Mouse (Mus musculus) spleen, adult 2 months (tissue): Measurements from ENCODE around the gene Osbp2. TPM values are rescaled to one million over a fixed set of nuclear protein-coding genes. Genes with fewer than 3 reads are reported as not detected.

Source experiments
- DNase-seq, 2 experiments: peaks; one replicate each; pipeline versions ENCODE4 v3.0.0 to v3.0.0-alpha.2; 2012 to 2021; ENCODE audit warnings: low spot score in 2 of 2, low read depth in 1 of 2
- H3K27ac ChIP-seq: fragments of 200-500 bp; 2 replicates; pipeline ENCODE4 v1.5.1; 2012; ENCODE audit warnings: low read length, inconsistent platforms; ENCODE audit not compliant: insufficient read depth
- H3K27me3 ChIP-seq: fragments of 200-500 bp; 2 replicates; pipeline ENCODE4 v1.6.1; 2012; ENCODE audit warnings: mild to moderate bottlenecking, moderate library complexity, low read length, inconsistent platforms; ENCODE audit not compliant: control insufficient read depth, insufficient read depth
- H3K36me3 ChIP-seq: fragments of 200-500 bp; 2 replicates; pipeline ENCODE4 v1.6.1; 2012; ENCODE audit warnings: mild to moderate bottlenecking, low read length, inconsistent platforms; ENCODE audit not compliant: control insufficient read depth, insufficient read depth
- H3K4me1 ChIP-seq: fragments of 200-500 bp; 2 replicates; pipeline ENCODE4 v1.6.1; 2011; ENCODE audit warnings: inconsistent platforms; ENCODE audit not compliant: control insufficient read depth, insufficient read depth, insufficient read length
- H3K4me3 ChIP-seq: fragments of 200-500 bp; 2 replicates; pipeline ENCODE4 v1.5.1; 2011; ENCODE audit warnings: mild to moderate bottlenecking, inconsistent platforms; ENCODE audit not compliant: insufficient read depth, insufficient read length; ENCODE audit errors: extremely low read depth
- CTCF ChIP-seq: fragments of 200-500 bp; IDR thresholded peaks from 2 replicates; pipeline ENCODE4 v1.5.1; 2011; ENCODE audit warnings: mild to moderate bottlenecking, inconsistent platforms; ENCODE audit not compliant: insufficient read depth, insufficient read length, insufficient replicate concordance; ENCODE audit errors: extremely low read depth
- POLR2A ChIP-seq: fragments of 200-500 bp; IDR thresholded peaks from 2 replicates; pipeline ENCODE4 v1.6.1; 2011; ENCODE audit warnings: low read depth, low read length, inconsistent platforms
- WGBS: fragments of 180-500 bp; shearing (Covaris S2); methylation state at CpG from one replicate; pipeline ENCODE4 v1.1.7; 2018; 5-methylcytosine and 5-hydroxymethylcytosine counted together
- polyA plus RNA-seq: library from polyadenylated mRNA; depleted of rRNA; stranded (reverse); fragments of >200 nt; gene quantifications from 2 replicates; pipeline ENCODE4 v1.2.3, GENCODE M21; 2012

Gene Osbp2
- polyA plus RNA-seq, 1 experiment = 0.05 TPM

GRCm38 (mm10) chr11:3752766-3753165 is 110.9 kb downstream of the Osbp2 start:
- TF ChIP-seq POLR2A (no peak), CTCF (no peak)
- no peak overlapping the region for H3K27ac ChIP-seq
- H3K36me3 ChIP-seq = no peaks in the 10 kb centered on the region
- WGBS = 75% methylated on average over 3 of the region's 3 CpGs
- H3K4me3 ChIP-seq = no peak overlapping the region
- no peaks in the 10 kb centered on the region for H3K4me1 ChIP-seq
- DNase-seq = no peak
- no peaks in the 10 kb centered on the region for H3K27me3 ChIP-seq

- DNase-seq = no peak
- TF ChIP-seq CTCF = no peak
- no peak for TF ChIP-seq POLR2A
- H3K4me3 ChIP-seq = no peak overlapping the region
- H3K27ac ChIP-seq = no peak overlapping the region
- no peaks in the 10 kb centered on the region for H3K4me1 ChIP-seq
- H3K36me3 ChIP-seq = no peaks in the 10 kb centered on the region
- no peaks in the 10 kb centered on the region for H3K27me3 ChIP-seq
- WGBS = 23% methylated on average over 7 of the region's 7 CpGs
Observed at GRCm38 (mm10) chr11:3749831-3750230, 113.9 kb downstream of the Osbp2 start.

- no peak overlapping the region for H3K27ac ChIP-seq
- DNase-seq = no peak
- TF ChIP-seq POLR2A (no peak), CTCF (no peak)
- H3K4me3 ChIP-seq = no peak overlapping the region
- no peaks in the 10 kb centered on the region for H3K4me1 ChIP-seq
- H3K27me3 ChIP-seq = no peaks in the 10 kb centered on the region
- no peaks in the 10 kb centered on the region for H3K36me3 ChIP-seq
- WGBS = 78% methylated on average over 8 of the region's 8 CpGs
Observed at GRCm38 (mm10) chr11:3742449-3742848, 121.3 kb downstream of the Osbp2 start.

- H3K27ac ChIP-seq = no peak overlapping the region
- H3K4me1 ChIP-seq = no peaks in the 10 kb centered on the region
- 89% methylated on average over 12 of the region's 12 CpGs for WGBS
- TF ChIP-seq POLR2A (no peak), CTCF (no peak)
- H3K36me3 ChIP-seq = no peaks in the 10 kb centered on the region
- H3K4me3 ChIP-seq = no peak overlapping the region
- no peak for DNase-seq
- no peaks in the 10 kb centered on the region for H3K27me3 ChIP-seq
Observed at GRCm38 (mm10) chr11:3741183-3741582, 122.5 kb downstream of the Osbp2 start.

- no peaks in the 10 kb centered on the region for H3K27me3 ChIP-seq
- H3K4me3 ChIP-seq = no peak overlapping the region
- no peak for TF ChIP-seq CTCF
- TF ChIP-seq POLR2A = no peak
- no peak overlapping the region for H3K27ac ChIP-seq
- WGBS = 68% methylated on average over 2 of the region's 2 CpGs
- no peaks in the 10 kb centered on the region for H3K4me1 ChIP-seq
- H3K36me3 ChIP-seq = no peaks in the 10 kb centered on the region
- no peak for DNase-seq
Observed at GRCm38 (mm10) chr11:3738778-3739177, 124.9 kb downstream of the Osbp2 start.

- WGBS = 76% methylated on average over 11 of the region's 11 CpGs
- Histone ChIP-seq H3K4me3 (no peak overlapping the region), H3K4me1 (no peaks in the 10 kb centered on the region)
Observed at GRCm38 (mm10) chr11:3735715-3736114, 128.0 kb downstream of the Osbp2 start.

GRCm38 (mm10) chr11:3733933-3734636 is 129.6 kb downstream of the Osbp2 start:
- no peak for DNase-seq
- Histone ChIP-seq H3K36me3 (no peaks in the 10 kb centered on the region), H3K27me3 (no peaks in the 10 kb centered on the region), H3K27ac (no peak overlapping the region), H3K4me3 (no peak overlapping the region), H3K4me1 (no peaks in the 10 kb centered on the region)
- WGBS = 82% methylated on average over 14 of the region's 14 CpGs
- TF ChIP-seq POLR2A (no peak), CTCF (no peak)

More at GRCm38 (mm10) chr11:3735715-3736114, 128.0 kb downstream of the Osbp2 start:
- TF ChIP-seq CTCF (no peak), POLR2A (no peak)
- Histone ChIP-seq H3K27me3 (no peaks in the 10 kb centered on the region), H3K27ac (no peak overlapping the region), H3K36me3 (no peaks in the 10 kb centered on the region)
- DNase-seq = no peak
